Mouse (Mus musculus) kidney, adult 11 months (tissue): ENCODE measurements around the gene Rap1a.

Experiments
- DNase-seq: peaks from one replicate; pipeline ENCODE4 v3.0.0; 2022

The Rap1a gene

DNA sequence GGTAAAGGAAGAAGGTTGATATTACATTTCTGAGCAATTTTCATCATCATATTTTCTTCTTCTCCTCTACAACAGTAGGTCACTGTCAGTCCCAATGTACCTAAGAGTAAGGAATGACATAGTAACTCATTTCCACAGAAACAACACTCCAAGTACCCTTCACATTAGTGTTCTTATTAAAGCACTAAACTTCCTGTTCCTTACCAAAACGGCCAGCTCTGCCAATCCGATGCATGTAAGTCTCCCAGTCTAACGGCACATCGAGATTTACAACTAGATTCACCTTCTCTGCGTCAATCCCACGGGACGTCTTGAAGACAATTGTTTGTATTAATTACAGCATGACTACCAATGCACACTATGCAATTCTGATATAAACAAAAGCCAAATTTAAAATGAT is 120.8 kb downstream of the Rap1a start:
- no peak for DNase-seq
